Mouse (Mus musculus) lung, embryonic 14.5 days (tissue): ENCODE measurements around the gene Trpc7. TPM values are rescaled to one million over a fixed set of nuclear protein-coding genes. Genes with fewer than 3 reads are reported as not detected.
A peak's percentile ranks its signal among the peaks of the same experiment; 100 is the strongest.

Source experiments
- ATAC-seq: fragments of 200-750 bp; cut with Nextera tagmentation; 2 replicates; pipeline ENCODE4 v1.8.0; 2017; ENCODE audit warnings: mild to moderate bottlenecking, moderate TSS enrichment, moderate library complexity; ENCODE audit not compliant: insufficient read depth
- DNase-seq: peaks from one replicate; pipeline ENCODE4 v3.0.0-alpha.2; 2015
- H3K27ac ChIP-seq: fragments of 300-500 bp; sonication (generic); 2 replicates; pipeline ENCODE4 v1.5.1; 2014; ENCODE audit warnings: low read depth, mild to moderate bottlenecking, moderate library complexity
- H3K27me3 ChIP-seq: fragments of 300-500 bp; sonication (generic); 2 replicates; pipeline ENCODE4 v1.6.1; 2014; ENCODE audit warnings: low read length, control low read depth; ENCODE audit not compliant: insufficient read depth
- H3K36me3 ChIP-seq: fragments of 300-500 bp; sonication (generic); 2 replicates; pipeline ENCODE4 v1.6.1; 2014; ENCODE audit warnings: control low read depth; ENCODE audit not compliant: insufficient read depth
- H3K4me1 ChIP-seq: fragments of 300-500 bp; sonication (generic); 2 replicates; pipeline ENCODE4 v1.6.1; 2014; ENCODE audit warnings: antibody characterized with exemption, control low read depth; ENCODE audit not compliant: insufficient read depth
- H3K4me2 ChIP-seq: fragments of 300-500 bp; sonication (generic); 2 replicates; pipeline ENCODE4 v1.6.1; 2014; ENCODE audit warnings: mild to moderate bottlenecking
- H3K4me3 ChIP-seq: fragments of 300-500 bp; sonication (generic); 2 replicates; pipeline ENCODE4 v1.5.1; 2014; ENCODE audit warnings: low read depth, low read length
- H3K9ac ChIP-seq: fragments of 300-500 bp; sonication (generic); 2 replicates; pipeline ENCODE4 v1.6.1; 2014
- H3K9me3 ChIP-seq: fragments of 300-500 bp; sonication (generic); 2 replicates; pipeline ENCODE4 v1.6.1; 2016; ENCODE audit warnings: low read depth, low read length, control low read depth
- CTCF ChIP-seq: IDR thresholded peaks from 2 replicates; pipeline ENCODE4 v1.5.1; 2016; ENCODE audit warnings: antibody characterized with exemption, low read depth
- WGBS: fragments of 180-500 bp; shearing (Covaris S2); extraction: QIAGEN DNeasy Blood & Tissue Kit; methylation state at CpG from one replicate; pipeline ENCODE4 v1.1.7; 2014; 5-methylcytosine and 5-hydroxymethylcytosine counted together
- polyA plus RNA-seq: library from polyadenylated mRNA; unstranded; fragments of >200 nt; fragmentation: Nextera tagmentation; extraction: Ambion mirVana; gene quantifications from 2 replicates; pipeline ENCODE4 v1.2.1, GENCODE M21; 2014

The Trpc7 gene
- polyA plus RNA-seq, 1 experiment from 2014 or later = not detected

DNA sequence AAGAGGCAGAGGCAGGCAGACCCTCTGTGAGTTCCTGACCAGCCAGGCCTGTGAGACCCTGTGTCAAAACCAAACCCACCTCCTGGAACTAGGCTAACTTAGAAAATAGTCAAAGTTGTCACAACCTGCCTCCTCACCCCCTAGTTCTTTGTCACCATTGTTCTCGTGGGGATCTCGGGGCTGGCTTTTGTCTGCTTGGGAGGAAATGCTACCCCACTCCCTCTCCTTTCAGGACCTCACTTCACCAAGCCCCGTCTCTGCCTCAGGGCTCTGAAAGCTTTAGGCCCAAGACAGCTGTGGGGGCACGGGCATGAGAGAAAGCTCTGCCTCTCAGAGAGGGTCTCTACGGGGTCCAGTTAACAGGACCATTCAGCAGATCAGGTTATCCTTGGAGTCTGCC, 144.0 kb downstream of the Trpc7 start:
- Histone ChIP-seq H3K27ac (peak overlapping the region; percentile 13; the same call in 1 of the 2 replicates), H3K4me3 (peak overlapping the region; percentile 53; the same call in 1 of the 2 replicates), H3K4me1 (no peaks in the 10 kb centered on the region), H3K36me3 (no peaks in the 10 kb centered on the region), H3K27me3 (peaks cover 34% of the 10 kb centered on the region), H3K9me3 (no peaks in the 10 kb centered on the region), H3K9ac (peak overlapping the region; percentile 68), H3K4me2 (peak overlapping the region; percentile 95)
- ATAC-seq (no peak), DNase-seq (no peak)
- no peak for TF ChIP-seq CTCF
- 38% methylated on average over 5 of the region's 5 CpGs for WGBS

DNA sequence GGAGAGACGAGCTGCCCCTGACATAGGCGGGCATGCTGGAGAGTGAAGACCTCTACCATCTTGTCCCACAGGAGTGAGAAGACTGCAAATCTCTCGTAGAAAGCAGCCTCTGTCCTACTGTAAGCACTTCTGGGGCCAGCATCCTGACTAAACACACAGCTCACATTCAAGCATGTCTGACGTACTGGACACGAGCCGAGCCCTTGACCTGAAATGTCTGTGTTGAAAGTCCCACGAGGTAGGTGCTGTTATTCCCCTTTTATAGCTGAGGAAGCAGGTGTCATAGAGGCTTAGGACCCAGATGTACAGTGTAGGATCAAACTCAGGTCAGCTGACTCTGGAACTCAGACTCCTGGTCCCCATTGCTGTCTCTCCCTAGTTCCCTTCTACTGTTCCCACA, 146.4 kb downstream of the Trpc7 start:
- 71% methylated on average over 7 of the region's 7 CpGs for WGBS
- TF ChIP-seq CTCF = no peak
- H3K27me3 ChIP-seq = peaks cover 32% of the 10 kb centered on the region
- H3K9me3 ChIP-seq = no peaks in the 10 kb centered on the region
- H3K4me3 ChIP-seq = peak overlapping the region; percentile 24; the same call in 1 of the 2 replicates
- H3K27ac ChIP-seq = no peak overlapping the region
- no peaks in the 10 kb centered on the region for H3K4me1 ChIP-seq
- no peak overlapping the region for H3K9ac ChIP-seq
- peaks cover 1% of the 10 kb centered on the region; the same call in 1 of the 2 replicates for H3K36me3 ChIP-seq
- peak overlapping the region; percentile 95 for H3K4me2 ChIP-seq
- DNase-seq = no peak
- ATAC-seq = no peak

DNA sequence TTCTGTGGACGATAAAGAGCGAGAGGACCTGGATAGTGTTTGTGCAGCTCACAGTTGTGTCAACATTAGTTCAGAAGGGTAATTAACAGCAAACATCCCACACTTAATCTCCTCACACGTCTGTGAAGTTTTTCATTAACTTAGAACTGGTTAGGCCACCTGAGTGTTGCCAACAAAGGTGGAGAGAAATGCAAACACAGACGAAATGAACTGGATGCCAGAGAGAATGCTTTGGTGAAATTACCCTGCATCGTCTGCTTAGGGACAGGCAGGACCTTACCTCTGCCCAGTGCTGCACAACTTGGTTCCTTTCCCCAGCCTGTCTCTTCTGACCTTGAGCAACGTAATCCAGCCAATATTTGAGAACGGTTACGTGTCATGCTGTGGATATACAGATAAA, 148.2 kb downstream of the Trpc7 start:
- H3K27me3 ChIP-seq = peaks cover 14% of the 10 kb centered on the region; the same call in 1 of the 2 replicates
- H3K9ac ChIP-seq = no peak overlapping the region
- no peaks in the 10 kb centered on the region for H3K4me1 ChIP-seq
- no peak for TF ChIP-seq CTCF
- ATAC-seq (peak; percentile 53; the same call in 1 of the 2 replicates), DNase-seq (peak; percentile 59)
- no peaks in the 10 kb centered on the region for H3K9me3 ChIP-seq
- H3K4me2 ChIP-seq = peak overlapping the region; percentile 95
- peak overlapping the region; percentile 24 for H3K4me3 ChIP-seq
- peaks cover 10% of the 10 kb centered on the region; the same call in 1 of the 2 replicates for H3K36me3 ChIP-seq
- 42% methylated on average over 8 of the region's 8 CpGs for WGBS
- H3K27ac ChIP-seq = peak overlapping the region; percentile 83

DNA sequence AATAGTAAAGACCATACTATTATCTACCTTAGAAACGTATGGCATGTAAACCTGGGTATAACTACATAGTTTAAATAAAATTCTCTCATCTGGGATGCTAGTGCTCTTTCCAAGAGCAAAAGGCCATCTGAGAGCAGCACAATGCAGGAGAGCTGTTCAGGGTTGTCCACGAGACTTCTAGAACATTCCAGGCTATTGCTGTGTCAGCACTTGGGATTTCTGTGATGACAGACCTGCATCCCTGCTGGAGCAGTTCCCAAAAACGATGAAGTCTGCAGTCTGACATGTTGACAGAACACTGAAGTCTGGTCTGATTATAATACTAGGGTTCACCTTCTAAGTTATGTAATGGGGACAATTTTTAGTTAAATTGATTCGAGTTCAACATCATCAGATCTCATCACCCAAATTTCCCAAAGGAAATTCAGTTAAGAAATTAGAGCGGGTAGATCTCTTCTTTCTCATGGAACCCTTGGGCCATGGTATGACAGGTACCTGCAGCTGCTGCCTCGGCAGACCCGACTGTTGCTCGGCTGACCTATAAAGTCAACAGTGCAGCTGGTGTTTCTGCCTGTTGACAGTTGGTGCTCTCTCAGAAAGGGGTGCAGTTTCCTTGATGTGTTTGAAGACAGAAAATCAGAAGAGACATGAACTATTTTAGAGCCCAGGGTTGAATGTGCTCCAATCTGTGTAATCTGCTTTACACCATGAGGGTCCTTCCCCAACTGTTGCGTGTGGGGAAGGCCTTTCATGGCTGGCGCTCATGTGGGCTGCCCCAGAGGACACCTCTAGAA, 148.9 kb downstream of the Trpc7 start:
- TF ChIP-seq CTCF = no peak
- H3K9me3 ChIP-seq = no peaks in the 10 kb centered on the region
- no peak overlapping the region for H3K9ac ChIP-seq
- no peaks in the 10 kb centered on the region for H3K4me1 ChIP-seq
- DNase-seq = no peak
- no peak overlapping the region for H3K4me3 ChIP-seq
- ATAC-seq = peak; percentile 44; the same call in 1 of the 2 replicates
- WGBS = 46% methylated on average over 10 of the region's 10 CpGs
- peak overlapping the region; percentile 83 for H3K27ac ChIP-seq
- peaks cover 8% of the 10 kb centered on the region; the same call in 1 of the 2 replicates for H3K27me3 ChIP-seq
- peaks cover 16% of the 10 kb centered on the region; the same call in 1 of the 2 replicates for H3K36me3 ChIP-seq
- H3K4me2 ChIP-seq = peak overlapping the region; percentile 28

DNA sequence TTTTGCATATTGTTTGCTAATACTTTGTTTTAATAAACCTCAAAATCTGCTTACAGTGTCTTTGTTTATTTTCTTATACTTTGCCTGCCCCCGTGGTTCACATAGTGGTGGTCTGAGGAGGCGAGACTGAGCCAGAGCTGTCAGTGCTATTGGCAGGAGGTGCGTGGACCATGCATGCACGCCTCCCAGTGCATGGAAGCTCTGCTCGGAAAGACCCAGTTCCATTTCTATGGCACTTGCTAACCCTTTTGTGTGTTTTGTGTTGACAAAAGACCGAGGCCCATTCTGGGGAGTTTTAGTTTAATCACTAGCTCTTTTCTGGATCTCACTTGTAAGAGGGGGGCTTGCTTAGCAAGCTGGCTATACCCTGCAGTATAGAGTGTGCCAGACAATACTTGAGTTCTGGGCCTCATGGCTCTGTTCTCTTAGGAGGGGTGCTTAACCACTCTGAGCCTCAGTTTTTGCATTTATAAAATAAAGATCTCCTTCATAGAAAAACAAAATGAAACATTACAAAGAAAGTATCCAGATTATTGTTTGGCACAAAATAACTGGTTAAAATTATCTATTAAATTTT, 153.4 kb downstream of the Trpc7 start:
- H3K9me3 ChIP-seq = no peaks in the 10 kb centered on the region
- H3K27me3 ChIP-seq = no peaks in the 10 kb centered on the region
- H3K4me1 ChIP-seq = no peaks in the 10 kb centered on the region
- ATAC-seq = no peak
- H3K4me2 ChIP-seq = no peak overlapping the region
- TF ChIP-seq CTCF = no peak
- no peak overlapping the region for H3K9ac ChIP-seq
- no peak overlapping the region for H3K27ac ChIP-seq
- no peak for DNase-seq
- no peak overlapping the region for H3K4me3 ChIP-seq
- peaks cover 54% of the 10 kb centered on the region for H3K36me3 ChIP-seq
- WGBS = 47% methylated on average over 6 of the region's 6 CpGs

DNA sequence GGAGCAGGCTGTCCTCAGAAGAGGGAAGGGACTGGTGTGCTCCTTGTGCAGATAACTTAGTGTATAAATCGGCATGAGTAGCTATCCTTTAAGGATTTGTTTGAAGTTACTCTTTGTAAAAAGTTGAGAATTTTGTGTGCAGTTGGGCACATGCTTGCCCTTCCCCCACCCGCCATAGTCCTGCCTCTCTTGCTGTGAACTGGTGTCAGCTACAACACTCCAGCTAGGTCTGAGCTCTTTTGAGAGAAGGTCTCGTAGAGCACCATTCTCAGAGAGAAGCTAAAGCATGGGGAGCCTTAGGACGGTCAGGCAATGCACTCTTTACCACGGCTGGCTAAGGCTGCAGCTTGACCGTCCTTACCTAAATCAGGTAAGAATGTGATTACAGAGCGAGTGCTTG, 154.1 kb downstream of the Trpc7 start:
- H3K4me2 ChIP-seq = no peak overlapping the region
- H3K9ac ChIP-seq = no peak overlapping the region
- H3K36me3 ChIP-seq = peaks cover 60% of the 10 kb centered on the region
- no peak for DNase-seq
- no peaks in the 10 kb centered on the region for H3K4me1 ChIP-seq
- no peak for ATAC-seq
- H3K9me3 ChIP-seq = no peaks in the 10 kb centered on the region
- H3K27ac ChIP-seq = no peak overlapping the region
- no peaks in the 10 kb centered on the region for H3K27me3 ChIP-seq
- TF ChIP-seq CTCF = no peak
- WGBS = 63% methylated on average over 7 of the region's 7 CpGs
- H3K4me3 ChIP-seq = no peak overlapping the region

DNA sequence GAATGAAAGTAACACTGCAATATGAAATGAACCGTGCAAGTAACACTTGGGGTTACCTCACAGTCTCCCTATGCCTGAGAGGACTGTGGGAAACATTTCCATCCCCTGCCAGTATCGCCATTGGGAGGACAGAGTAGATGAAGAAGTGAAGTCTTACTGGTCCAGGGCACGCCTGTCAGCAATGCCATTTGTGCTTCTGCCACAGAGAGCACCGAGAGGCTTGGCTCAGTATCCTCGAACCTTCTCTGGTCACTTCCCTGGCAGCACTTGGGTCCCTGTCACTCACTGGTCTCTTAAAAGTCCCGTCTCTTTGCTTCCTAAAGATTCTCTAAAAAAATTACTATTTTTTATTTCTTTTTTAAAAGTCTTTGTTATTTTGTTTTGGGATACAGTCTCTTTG, 155.3 kb downstream of the Trpc7 start:
- no peak for TF ChIP-seq CTCF
- no peaks in the 10 kb centered on the region for H3K9me3 ChIP-seq
- WGBS = 85% methylated on average over 6 of the region's 6 CpGs

More for the DNA sequence above, 155.3 kb downstream of the Trpc7 start:
- Histone ChIP-seq H3K27me3 (no peaks in the 10 kb centered on the region), H3K9ac (no peak overlapping the region), H3K4me1 (no peaks in the 10 kb centered on the region), H3K36me3 (peaks cover 71% of the 10 kb centered on the region), H3K27ac (no peak overlapping the region), H3K4me3 (no peak overlapping the region), H3K4me2 (no peak overlapping the region)
- ATAC-seq (no peak), DNase-seq (no peak)
